Mouse (Mus musculus) embryonic fibroblast, embryonic 13.5 days (primary cell): ENCODE measurements at regions not wholly inside any gene's neighbourhood (a gene's known extent, or its start where the extent isn't known, plus 50 kb on each side); places are given as distances from the start of the nearest gene placed in this dataset.

ENCODE experiments used
- CTCF ChIP-seq: IDR thresholded peaks from 2 replicates; pipeline ENCODE4 v1.5.1; 2011; ENCODE audit warnings: mild to moderate bottlenecking, control low read depth, low read length, moderate library complexity, borderline replicate concordance; ENCODE audit not compliant: insufficient read depth
- POLR2A ChIP-seq: IDR thresholded peaks from 2 replicates; pipeline ENCODE4 v1.6.1; 2011; ENCODE audit warnings: low read depth, mild to moderate bottlenecking, control low read depth, low read length, moderate library complexity

GRCm38 (mm10) chr12:107844631-107845030, 158.8 kb downstream of the Bcl11b start:
- TF ChIP-seq CTCF (no peak), POLR2A (no peak)
